Mouse (Mus musculus): ENCODE measurements around the gene Brinp2. TPM values are rescaled to one million over a fixed set of nuclear protein-coding genes. Genes with fewer than 3 reads are reported as not detected.

Brinp2 gene
- total RNA-seq (2021) = 10 to 100 TPM; 76.5 to 80.4 TPM

GRCm38 (mm10) chr1:158356051-158356461 lies at the start of gene Brinp2:
TSS of gene Brinp2 (minus strand) at chr1:158356326.
- DNase-seq = peak; percentile 92

GRCm38 (mm10) chr1:158400898-158401297 lies 44.8 kb upstream of the Brinp2 start:
- no peak for DNase-seq

- DNase-seq = no peak
Measured at GRCm38 (mm10) chr1:158397058-158397457, 40.9 kb upstream of the Brinp2 start.

- DNase-seq = no peak
Measured at GRCm38 (mm10) chr1:158390693-158391092, 34.6 kb upstream of the Brinp2 start.

GRCm38 (mm10) chr1:158388995-158389394 lies 32.9 kb upstream of the Brinp2 start:
- no peak for DNase-seq

GRCm38 (mm10) chr1:158386781-158387180 lies 30.7 kb upstream of the Brinp2 start:
- no peak for DNase-seq

- DNase-seq = no peak
Measured at GRCm38 (mm10) chr1:158385311-158385710, 29.2 kb upstream of the Brinp2 start.

- DNase-seq = no peak
Measured at GRCm38 (mm10) chr1:158383210-158383609, 27.1 kb upstream of the Brinp2 start.

GRCm38 (mm10) chr1:158382277-158382676 lies 26.2 kb upstream of the Brinp2 start:
- no peak for DNase-seq

GRCm38 (mm10) chr1:158364461-158364860 lies 8.3 kb upstream of the Brinp2 start:
- no peak for DNase-seq

GRCm38 (mm10) chr1:158362292-158363101 lies 6.4 kb upstream of the Brinp2 start:
- peak; percentile 48 to 65 for DNase-seq

GRCm38 (mm10) chr1:158361964-158362291 lies 5.8 kb upstream of the Brinp2 start, which contains the start of gene Astn1:
TSS of gene Astn1 (plus strand) at chr1:158362273.
- no peak for DNase-seq

GRCm38 (mm10) chr1:158355177-158356050 lies 712 bp downstream of the Brinp2 start:
- DNase-seq = peak; percentile 40 to 57

- DNase-seq = no peak
Measured at GRCm38 (mm10) chr1:158353656-158354371, 2.3 kb downstream of the Brinp2 start.

GRCm38 (mm10) chr1:158343243-158343714 lies 12.8 kb downstream of the Brinp2 start:
- DNase-seq = no peak

- DNase-seq = no peak
Measured at GRCm38 (mm10) chr1:158328839-158329238, 27.3 kb downstream of the Brinp2 start.

- peak; percentile 37 to 44 for DNase-seq
Measured at GRCm38 (mm10) chr1:158328126-158328525, 28.0 kb downstream of the Brinp2 start.

GRCm38 (mm10) chr1:158323325-158323724 lies 32.8 kb downstream of the Brinp2 start:
- no peak for DNase-seq

GRCm38 (mm10) chr1:158310426-158311156 lies 45.5 kb downstream of the Brinp2 start:
- DNase-seq = peak in 1 of 2 experiments; percentile 15

GRCm38 (mm10) chr1:158297042-158297441 lies 59.1 kb downstream of the Brinp2 start:
- DNase-seq = no peak

- no peak for DNase-seq
Measured at GRCm38 (mm10) chr1:158296287-158296931, 59.7 kb downstream of the Brinp2 start.
